Mouse (Mus musculus): Measurements from ENCODE around the gene Ripor3. TPM values are rescaled to one million over a fixed set of nuclear protein-coding genes. Genes with fewer than 3 reads are reported as not detected.

Ripor3 gene
- polyA plus RNA-seq, 1 experiment from 2014 or later: 0.72 TPM

- Histone ChIP-seq H3K4me1 (replicated peaks; ENCODE audit: control insufficient read depth, insufficient read depth, low read length) (peaks cover 10% of the 10 kb centered on the region; the same call in 1 of the 2 replicates), H3K36me3 (ENCODE audit: control insufficient read depth, insufficient read depth, low read length) (no peaks in the 10 kb centered on the region), H3K27ac (ENCODE audit: low read depth, low read length) (no peak overlapping the region), H3K9me3 (ENCODE audit: control insufficient read depth, low read length) (no peaks in the 10 kb centered on the region), H3K9ac (ENCODE audit: low read length) (no peak overlapping the region), H3K4me3 (ENCODE audit: low read depth, low read length) (no peak overlapping the region), H3K4me2 (ENCODE audit: low read depth, low read length, severe bottlenecking) (no peak overlapping the region), H3K27me3 (ENCODE audit: control insufficient read depth, insufficient read depth, low read length) (no peaks in the 10 kb centered on the region)
- WGBS: 81% methylated on average over 12 of the region's 12 CpGs
- ATAC-seq (replicated peaks; ENCODE audit: low FRiP score) (no peak), DNase-seq (ENCODE audit: low spot score) (no peak)
Measured at GRCm38 (mm10) chr2:167942926-167943633, 67.3 kb downstream of the Ripor3 start.

DNA sequence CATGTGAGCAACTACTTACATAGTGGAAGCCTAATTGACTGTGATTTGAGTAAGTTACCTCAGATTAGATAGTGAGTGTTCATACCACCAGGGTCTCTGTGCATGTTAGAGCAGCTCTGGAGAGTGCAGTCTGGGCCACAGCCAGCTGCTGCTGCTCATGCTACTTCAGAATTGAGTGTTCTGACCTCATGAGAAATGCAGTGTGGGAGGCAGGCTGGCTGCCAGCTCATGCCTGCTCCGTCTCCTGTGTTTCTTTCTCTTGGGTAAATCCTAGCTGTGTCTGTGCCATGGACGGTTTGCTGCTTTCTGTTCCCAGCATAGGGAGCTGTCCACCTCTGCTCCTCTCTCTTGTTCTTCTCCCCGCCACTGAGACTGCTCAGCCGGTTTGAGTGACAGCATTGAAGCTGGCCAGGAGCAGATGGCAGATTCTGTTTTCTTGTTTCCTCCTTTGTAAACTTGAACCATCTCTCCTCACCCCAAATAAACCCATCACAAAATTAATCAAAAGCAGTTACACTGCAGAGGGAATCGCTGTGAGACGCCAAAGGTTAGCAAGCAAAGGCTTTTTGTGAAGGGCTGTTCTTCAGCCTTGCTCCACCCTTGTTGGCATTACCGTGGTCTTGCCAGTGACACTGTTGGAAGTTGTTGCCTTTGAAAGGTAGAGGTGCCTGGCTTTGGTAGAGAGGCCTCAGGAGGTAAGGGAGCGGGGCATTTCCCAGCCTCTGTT lies 68.1 kb downstream of the Ripor3 start:
- no peak for DNase-seq (ENCODE audit: low spot score)
- Histone ChIP-seq H3K27ac (ENCODE audit: low read depth, low read length) (no peak overlapping the region), H3K4me1 (replicated peaks; ENCODE audit: control insufficient read depth, insufficient read depth, low read length) (peaks cover 10% of the 10 kb centered on the region; the same call in 1 of the 2 replicates), H3K36me3 (ENCODE audit: control insufficient read depth, insufficient read depth, low read length) (no peaks in the 10 kb centered on the region), H3K9ac (ENCODE audit: low read length) (no peak overlapping the region), H3K27me3 (ENCODE audit: control insufficient read depth, insufficient read depth, low read length) (no peaks in the 10 kb centered on the region), H3K4me2 (ENCODE audit: low read depth, low read length, severe bottlenecking) (no peak overlapping the region), H3K4me3 (ENCODE audit: low read depth, low read length) (no peak overlapping the region), H3K9me3 (ENCODE audit: control insufficient read depth, low read length) (no peaks in the 10 kb centered on the region)
- 51% methylated on average over 8 of the region's 8 CpGs for WGBS
- ATAC-seq (replicated peaks; ENCODE audit: low FRiP score): no peak

- 49% methylated on average over 6 of the region's 6 CpGs for WGBS
- ATAC-seq (replicated peaks; ENCODE audit: low FRiP score) (no peak), DNase-seq (ENCODE audit: low spot score) (no peak)
- Histone ChIP-seq H3K4me2 (ENCODE audit: low read depth, low read length, severe bottlenecking) (no peak overlapping the region), H3K4me3 (ENCODE audit: low read depth, low read length) (no peak overlapping the region), H3K36me3 (ENCODE audit: control insufficient read depth, insufficient read depth, low read length) (no peaks in the 10 kb centered on the region), H3K27me3 (ENCODE audit: control insufficient read depth, insufficient read depth, low read length) (no peaks in the 10 kb centered on the region), H3K9me3 (ENCODE audit: control insufficient read depth, low read length) (no peaks in the 10 kb centered on the region), H3K9ac (ENCODE audit: low read length) (no peak overlapping the region), H3K27ac (ENCODE audit: low read depth, low read length) (no peak overlapping the region), H3K4me1 (replicated peaks; ENCODE audit: control insufficient read depth, insufficient read depth, low read length) (peaks cover 10% of the 10 kb centered on the region; the same call in 1 of the 2 replicates)
Measured at GRCm38 (mm10) chr2:167941745-167942176, 68.7 kb downstream of the Ripor3 start.

DNA sequence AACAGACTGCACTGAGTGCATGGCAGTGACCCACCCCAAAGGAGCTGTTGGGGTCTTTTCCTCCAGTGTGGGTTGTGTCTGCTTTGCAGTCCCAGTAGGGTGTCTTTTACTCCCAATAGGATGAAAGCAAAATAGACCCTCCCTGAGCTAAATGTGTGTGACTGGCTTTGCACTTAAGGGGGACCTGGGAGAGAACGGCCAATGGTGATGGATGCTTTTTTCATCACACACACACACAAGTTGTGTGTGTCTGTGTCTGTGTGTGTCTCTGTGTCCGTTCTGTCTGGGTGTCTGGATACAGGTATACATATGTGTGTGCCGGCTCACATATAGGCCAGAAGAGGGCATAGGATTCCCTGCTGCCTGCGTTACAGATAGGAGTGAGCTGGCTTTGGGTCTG lies 69.1 kb downstream of the Ripor3 start:
- ATAC-seq (replicated peaks; ENCODE audit: low FRiP score): no peak
- Histone ChIP-seq H3K4me3 (ENCODE audit: low read depth, low read length) (no peak overlapping the region), H3K36me3 (ENCODE audit: control insufficient read depth, insufficient read depth, low read length) (no peaks in the 10 kb centered on the region), H3K9me3 (ENCODE audit: control insufficient read depth, low read length) (no peaks in the 10 kb centered on the region), H3K27me3 (ENCODE audit: control insufficient read depth, insufficient read depth, low read length) (no peaks in the 10 kb centered on the region), H3K4me2 (ENCODE audit: low read depth, low read length, severe bottlenecking) (no peak overlapping the region), H3K9ac (ENCODE audit: low read length) (no peak overlapping the region), H3K4me1 (replicated peaks; ENCODE audit: control insufficient read depth, insufficient read depth, low read length) (peaks cover 10% of the 10 kb centered on the region; the same call in 1 of the 2 replicates), H3K27ac (ENCODE audit: low read depth, low read length) (no peak overlapping the region)
- WGBS: 56% methylated on average over 4 of the region's 4 CpGs
- DNase-seq (ENCODE audit: low spot score): no peak

DNA sequence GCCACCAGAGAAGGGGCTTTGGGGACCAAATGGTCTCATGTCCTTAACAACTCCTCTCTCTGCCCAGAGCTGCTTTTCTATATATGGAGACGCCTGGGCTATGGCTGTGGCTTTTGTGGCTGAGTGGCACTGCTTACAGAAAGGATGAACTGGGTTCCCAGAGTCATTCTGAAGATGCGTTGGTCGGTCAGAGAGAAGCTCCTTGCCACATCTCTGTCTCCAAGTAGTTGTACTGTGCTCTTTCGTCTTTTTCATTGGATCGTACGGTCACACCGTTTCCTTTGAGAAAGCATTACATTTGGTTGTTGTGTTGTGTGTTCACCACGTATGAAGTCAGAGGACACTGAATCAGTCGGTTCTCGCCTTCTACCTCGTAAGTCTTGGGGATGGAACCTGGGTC lies 69.8 kb downstream of the Ripor3 start:
- Histone ChIP-seq H3K27me3 (ENCODE audit: control insufficient read depth, insufficient read depth, low read length) (no peaks in the 10 kb centered on the region), H3K4me1 (replicated peaks; ENCODE audit: control insufficient read depth, insufficient read depth, low read length) (peaks cover 10% of the 10 kb centered on the region; the same call in 1 of the 2 replicates), H3K4me3 (ENCODE audit: low read depth, low read length) (no peak overlapping the region), H3K9ac (ENCODE audit: low read length) (no peak overlapping the region), H3K4me2 (ENCODE audit: low read depth, low read length, severe bottlenecking) (no peak overlapping the region), H3K27ac (ENCODE audit: low read depth, low read length) (no peak overlapping the region), H3K36me3 (ENCODE audit: control insufficient read depth, insufficient read depth, low read length) (no peaks in the 10 kb centered on the region), H3K9me3 (ENCODE audit: control insufficient read depth, low read length) (no peaks in the 10 kb centered on the region)
- no peak for DNase-seq (ENCODE audit: low spot score)
- no peak for ATAC-seq (replicated peaks; ENCODE audit: low FRiP score)
- WGBS: 89% methylated on average over 11 of the region's 11 CpGs

DNA sequence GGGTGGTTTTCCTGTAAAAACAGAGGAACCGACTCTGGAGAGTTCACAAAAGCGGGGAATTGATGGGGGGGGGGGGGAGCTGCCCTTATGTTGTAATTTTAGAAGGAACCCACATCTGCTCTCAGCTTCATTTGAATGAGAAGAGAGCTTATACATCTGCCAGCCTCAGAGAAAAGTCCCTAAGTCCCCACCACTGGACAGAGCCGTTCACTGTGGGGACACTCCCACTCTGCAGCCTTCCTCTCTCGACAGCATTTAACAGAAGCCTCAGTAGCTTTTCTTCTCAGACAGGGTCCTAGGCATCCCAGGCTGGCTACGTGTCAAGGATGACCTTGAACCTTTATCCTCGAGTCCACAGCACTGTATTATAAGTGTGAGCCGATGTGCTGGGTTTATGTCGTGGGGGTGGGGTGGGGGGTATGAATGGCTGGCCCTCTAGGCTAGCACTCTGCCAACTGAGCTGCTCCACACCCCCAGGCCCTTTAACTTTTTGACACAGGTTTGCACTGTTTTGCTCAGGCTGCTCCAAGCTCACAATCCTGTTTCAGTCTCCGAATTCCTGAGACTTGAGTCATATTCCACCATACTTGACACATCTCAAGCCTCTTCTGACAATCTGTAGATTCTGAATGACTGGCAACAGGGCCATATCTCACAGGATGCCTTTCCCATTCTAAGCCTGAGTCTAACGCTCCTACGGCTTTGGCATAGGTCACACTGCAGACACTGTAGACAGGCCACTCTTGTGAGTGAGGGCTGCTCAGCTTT lies 70.6 kb downstream of the Ripor3 start:
- Histone ChIP-seq H3K4me1 (replicated peaks; ENCODE audit: control insufficient read depth, insufficient read depth, low read length) (peaks cover 10% of the 10 kb centered on the region; the same call in 1 of the 2 replicates), H3K27ac (ENCODE audit: low read depth, low read length) (no peak overlapping the region), H3K4me2 (ENCODE audit: low read depth, low read length, severe bottlenecking) (no peak overlapping the region), H3K9me3 (ENCODE audit: control insufficient read depth, low read length) (no peaks in the 10 kb centered on the region), H3K36me3 (ENCODE audit: control insufficient read depth, insufficient read depth, low read length) (no peaks in the 10 kb centered on the region), H3K4me3 (ENCODE audit: low read depth, low read length) (no peak overlapping the region), H3K27me3 (ENCODE audit: control insufficient read depth, insufficient read depth, low read length) (no peaks in the 10 kb centered on the region), H3K9ac (ENCODE audit: low read length) (no peak overlapping the region)
- 69% methylated on average over 11 of the region's 11 CpGs for WGBS
- ATAC-seq (replicated peaks; ENCODE audit: low FRiP score) (no peak), DNase-seq (ENCODE audit: low spot score) (no peak)

DNA sequence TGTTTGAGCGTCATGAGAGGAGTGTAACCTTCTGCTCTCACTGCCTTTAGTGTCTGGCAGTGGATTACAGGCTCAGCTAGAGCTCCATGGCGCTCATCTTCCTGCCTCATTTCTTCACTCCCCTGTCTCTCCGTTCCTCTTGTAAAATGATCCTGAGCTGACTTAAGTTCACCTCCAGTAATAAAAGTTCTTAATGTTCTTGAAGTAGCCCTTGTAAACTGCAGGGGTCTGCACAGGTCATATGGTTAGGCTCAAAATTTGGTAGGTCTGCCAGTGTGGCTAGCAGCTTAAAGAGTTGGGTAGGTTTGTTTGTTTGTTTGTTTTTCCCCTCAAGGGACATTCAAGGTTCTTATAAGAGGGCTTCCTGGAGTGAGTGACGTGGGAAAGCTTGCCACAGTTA lies 71.2 kb downstream of the Ripor3 start:
- Histone ChIP-seq H3K4me2 (ENCODE audit: low read depth, low read length, severe bottlenecking) (no peak overlapping the region), H3K27me3 (ENCODE audit: control insufficient read depth, insufficient read depth, low read length) (no peaks in the 10 kb centered on the region), H3K36me3 (ENCODE audit: control insufficient read depth, insufficient read depth, low read length) (no peaks in the 10 kb centered on the region), H3K4me3 (ENCODE audit: low read depth, low read length) (no peak overlapping the region), H3K9me3 (ENCODE audit: control insufficient read depth, low read length) (no peaks in the 10 kb centered on the region), H3K27ac (ENCODE audit: low read depth, low read length) (no peak overlapping the region), H3K9ac (ENCODE audit: low read length) (no peak overlapping the region), H3K4me1 (replicated peaks; ENCODE audit: control insufficient read depth, insufficient read depth, low read length) (peaks cover 10% of the 10 kb centered on the region; the same call in 1 of the 2 replicates)
- ATAC-seq (replicated peaks; ENCODE audit: low FRiP score): no peak
- DNase-seq (ENCODE audit: low spot score): no peak
- WGBS: 73% methylated on average over 4 of the region's 4 CpGs

- Histone ChIP-seq H3K9ac (ENCODE audit: low read length) (no peak overlapping the region), H3K27me3 (ENCODE audit: control insufficient read depth, insufficient read depth, low read length) (no peaks in the 10 kb centered on the region), H3K4me1 (replicated peaks; ENCODE audit: control insufficient read depth, insufficient read depth, low read length) (peaks cover 11% of the 10 kb centered on the region; the same call in 1 of the 2 replicates), H3K9me3 (ENCODE audit: control insufficient read depth, low read length) (no peaks in the 10 kb centered on the region), H3K4me3 (ENCODE audit: low read depth, low read length) (no peak overlapping the region), H3K4me2 (ENCODE audit: low read depth, low read length, severe bottlenecking) (no peak overlapping the region), H3K27ac (ENCODE audit: low read depth, low read length) (no peak overlapping the region), H3K36me3 (ENCODE audit: control insufficient read depth, insufficient read depth, low read length) (no peaks in the 10 kb centered on the region)
- 92% methylated on average over 3 of the region's 3 CpGs for WGBS
- DNase-seq (ENCODE audit: low spot score) (no peak), ATAC-seq (replicated peaks; ENCODE audit: low FRiP score) (no peak)
Measured at GRCm38 (mm10) chr2:167938786-167939185, 71.6 kb downstream of the Ripor3 start.

Data from forebrain, embryonic 11.5 days (tissue).